Mouse (Mus musculus): Measurements from ENCODE around the gene Tead2. TPM values are rescaled to one million over a fixed set of nuclear protein-coding genes. Genes with fewer than 3 reads are reported as not detected.

The Tead2 gene
- polyA plus RNA-seq, 1 experiment: 127 TPM

GRCm38 (mm10) chr7:45257063-45257840 is 41.7 kb downstream of the Tead2 start:
- Histone ChIP-seq H3K79me3 (ENCODE audit: low read depth) (no peaks in the 10 kb centered on the region), H3K27me3 (ENCODE audit: control insufficient read depth, insufficient read depth, insufficient read length) (peaks cover 63% of the 10 kb centered on the region), H3K36me3 (ENCODE audit: control insufficient read depth, insufficient read depth) (no peaks in the 10 kb centered on the region), H3K79me2 (ENCODE audit: control insufficient read depth, insufficient read depth) (no peaks in the 10 kb centered on the region), H3K4me3 (ENCODE audit: insufficient read depth, poor library complexity, severe bottlenecking) (no peak overlapping the region), H3ac (ENCODE audit: control insufficient read depth, insufficient read length, low read depth) (no peak overlapping the region)
- TF ChIP-seq USF1 (IDR thresholded peaks at IDR 0.05; ENCODE audit: low read depth) (no peak), CEBPB (IDR thresholded peaks at IDR 0.05; ENCODE audit: low read depth) (no peak), FOSL1 (IDR thresholded peaks at IDR 0.05; ENCODE audit: insufficient read depth, low read length, poor library complexity, severe bottlenecking) (no peak), CTCF (IDR thresholded peaks at IDR 0.05; ENCODE audit: control insufficient read depth, insufficient read depth, insufficient read length) (no peak), MAX (IDR thresholded peaks at IDR 0.05) (no peak), MYOG (IDR thresholded peaks at IDR 0.05; ENCODE audit: control insufficient read depth, extremely low read depth, insufficient read length) (no peak), MYOD1 (IDR thresholded peaks at IDR 0.05; ENCODE audit: control insufficient read depth, insufficient read length, low read depth) (no peak)

GRCm38 (mm10) chr7:45259281-45259680 is 43.7 kb downstream of the Tead2 start:
- H3K79me3 ChIP-seq (ENCODE audit: low read depth): no peaks in the 10 kb centered on the region
- H3K4me3 ChIP-seq (ENCODE audit: insufficient read depth, poor library complexity, severe bottlenecking): no peak overlapping the region
- H3ac ChIP-seq (ENCODE audit: control insufficient read depth, insufficient read length, low read depth): no peak overlapping the region
- no peaks in the 10 kb centered on the region for H3K79me2 ChIP-seq (ENCODE audit: control insufficient read depth, insufficient read depth)
- H3K27me3 ChIP-seq (ENCODE audit: control insufficient read depth, insufficient read depth, insufficient read length): peaks cover 73% of the 10 kb centered on the region
- no peaks in the 10 kb centered on the region for H3K36me3 ChIP-seq (ENCODE audit: control insufficient read depth, insufficient read depth)
- TF ChIP-seq USF1 (IDR thresholded peaks at IDR 0.05; ENCODE audit: low read depth) (no peak), MAX (IDR thresholded peaks at IDR 0.05) (no peak)

GRCm38 (mm10) chr7:45262266-45262665 is 46.7 kb downstream of the Tead2 start:
- Histone ChIP-seq H3K79me3 (ENCODE audit: low read depth) (no peaks in the 10 kb centered on the region), H3K36me3 (ENCODE audit: control insufficient read depth, insufficient read depth) (no peaks in the 10 kb centered on the region), H3K79me2 (ENCODE audit: control insufficient read depth, insufficient read depth) (no peaks in the 10 kb centered on the region), H3K4me3 (ENCODE audit: insufficient read depth, poor library complexity, severe bottlenecking) (no peak overlapping the region), H3K27me3 (ENCODE audit: control insufficient read depth, insufficient read depth, insufficient read length) (peaks cover 85% of the 10 kb centered on the region), H3ac (ENCODE audit: control insufficient read depth, insufficient read length, low read depth) (no peak overlapping the region)
- no peak for TF ChIP-seq MYOG (IDR thresholded peaks at IDR 0.05; ENCODE audit: control insufficient read depth, extremely low read depth, insufficient read length)
- no peak for TF ChIP-seq CTCF (IDR thresholded peaks at IDR 0.05; ENCODE audit: control insufficient read depth, insufficient read depth, insufficient read length)
- no peak for TF ChIP-seq FOSL1 (IDR thresholded peaks at IDR 0.05; ENCODE audit: insufficient read depth, low read length, poor library complexity, severe bottlenecking)
- no peak for TF ChIP-seq CEBPB (IDR thresholded peaks at IDR 0.05; ENCODE audit: low read depth)
- TF ChIP-seq MYOD1 (IDR thresholded peaks at IDR 0.05; ENCODE audit: control insufficient read depth, insufficient read length, low read depth): no peak
- no peak for TF ChIP-seq USF1 (IDR thresholded peaks at IDR 0.05; ENCODE audit: low read depth)

- Histone ChIP-seq H3K36me3 (ENCODE audit: control insufficient read depth, insufficient read depth) (no peaks in the 10 kb centered on the region), H3ac (ENCODE audit: control insufficient read depth, insufficient read length, low read depth) (no peak overlapping the region), H3K79me3 (ENCODE audit: low read depth) (no peaks in the 10 kb centered on the region), H3K4me3 (ENCODE audit: insufficient read depth, poor library complexity, severe bottlenecking) (no peak overlapping the region), H3K79me2 (ENCODE audit: control insufficient read depth, insufficient read depth) (no peaks in the 10 kb centered on the region), H3K27me3 (ENCODE audit: control insufficient read depth, insufficient read depth, insufficient read length) (peaks cover 85% of the 10 kb centered on the region)
- TF ChIP-seq CTCF (IDR thresholded peaks at IDR 0.05; ENCODE audit: control insufficient read depth, insufficient read depth, insufficient read length): no peak
- no peak for TF ChIP-seq USF1 (IDR thresholded peaks at IDR 0.05; ENCODE audit: low read depth)
- no peak for TF ChIP-seq MYOG (IDR thresholded peaks at IDR 0.05; ENCODE audit: control insufficient read depth, extremely low read depth, insufficient read length)
- no peak for TF ChIP-seq MYOD1 (IDR thresholded peaks at IDR 0.05; ENCODE audit: control insufficient read depth, insufficient read length, low read depth)
- TF ChIP-seq FOSL1 (IDR thresholded peaks at IDR 0.05; ENCODE audit: insufficient read depth, low read length, poor library complexity, severe bottlenecking): no peak
- no peak for TF ChIP-seq MAX (IDR thresholded peaks at IDR 0.05)
- TF ChIP-seq CEBPB (IDR thresholded peaks at IDR 0.05; ENCODE audit: low read depth): no peak
Observed at GRCm38 (mm10) chr7:45263006-45263607, 47.6 kb downstream of the Tead2 start.

GRCm38 (mm10) chr7:45264348-45264747 is 48.8 kb downstream of the Tead2 start:
- Histone ChIP-seq H3K27me3 (ENCODE audit: control insufficient read depth, insufficient read depth, insufficient read length) (peaks cover 86% of the 10 kb centered on the region), H3K36me3 (ENCODE audit: control insufficient read depth, insufficient read depth) (no peaks in the 10 kb centered on the region), H3ac (ENCODE audit: control insufficient read depth, insufficient read length, low read depth) (no peak overlapping the region), H3K79me2 (ENCODE audit: control insufficient read depth, insufficient read depth) (no peaks in the 10 kb centered on the region), H3K4me3 (ENCODE audit: insufficient read depth, poor library complexity, severe bottlenecking) (no peak overlapping the region), H3K79me3 (ENCODE audit: low read depth) (no peaks in the 10 kb centered on the region)
- no peak for TF ChIP-seq MAX (IDR thresholded peaks at IDR 0.05)
- TF ChIP-seq MYOD1 (IDR thresholded peaks at IDR 0.05; ENCODE audit: control insufficient read depth, insufficient read length, low read depth): no peak
- TF ChIP-seq CTCF (IDR thresholded peaks at IDR 0.05; ENCODE audit: control insufficient read depth, insufficient read depth, insufficient read length): no peak
- no peak for TF ChIP-seq FOSL1 (IDR thresholded peaks at IDR 0.05; ENCODE audit: insufficient read depth, low read length, poor library complexity, severe bottlenecking)
- no peak for TF ChIP-seq USF1 (IDR thresholded peaks at IDR 0.05; ENCODE audit: low read depth)
- no peak for TF ChIP-seq CEBPB (IDR thresholded peaks at IDR 0.05; ENCODE audit: low read depth)
- no peak for TF ChIP-seq MYOG (IDR thresholded peaks at IDR 0.05; ENCODE audit: control insufficient read depth, extremely low read depth, insufficient read length)
